Mouse (Mus musculus): ENCODE data around the gene Pik3ca. TPM values are rescaled to one million over a fixed set of nuclear protein-coding genes. Genes with fewer than 3 reads are reported as not detected.

The Pik3ca gene
- polyA plus RNA-seq (2015; fragmentation: Illumina TruSeq; extraction: RNeasy Lipid Tissue Mini Kit (QIAGEN cat#74804); ENCODE audit: low read depth, low replicate concordance), result 27.6 TPM

DNA sequence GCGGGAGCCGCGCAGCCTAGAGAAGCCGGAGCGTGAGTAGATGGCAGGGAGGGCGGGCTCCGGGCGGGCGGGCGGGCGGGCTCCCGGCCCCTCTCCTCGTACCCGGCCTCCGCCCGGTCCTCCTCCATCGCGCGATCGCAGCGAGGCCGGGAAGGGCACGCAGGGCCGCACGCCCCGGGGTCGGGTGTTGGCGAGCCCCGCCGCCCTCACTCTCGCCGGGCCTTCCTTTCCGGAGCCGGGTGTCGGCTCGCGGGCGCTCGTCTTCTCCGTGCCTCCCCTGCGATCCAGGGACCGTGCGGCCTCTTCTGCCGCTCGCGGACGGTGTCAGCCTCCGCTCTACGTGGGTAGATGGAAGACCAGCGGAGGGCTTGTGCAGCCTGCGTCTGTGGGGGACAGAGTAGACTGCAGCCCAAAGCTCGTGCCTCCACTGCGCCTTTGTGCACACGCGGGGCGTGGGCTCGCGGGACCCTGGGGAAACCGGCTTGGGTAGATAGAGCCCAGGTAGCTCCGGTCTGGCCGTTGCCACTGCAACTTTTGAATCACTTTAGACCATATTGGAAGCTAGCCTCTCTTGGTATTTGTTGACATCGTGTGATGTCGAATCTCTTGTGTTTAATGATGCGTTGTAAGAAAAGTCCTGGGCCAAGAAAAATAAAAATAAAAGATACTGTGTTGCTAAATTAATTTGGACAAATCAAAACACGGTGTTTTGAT, at the start of gene Pik3ca:
Gene Pik3ca (plus strand): TSS at position 211 of the 714 bp plus-strand sequence.

DNA sequence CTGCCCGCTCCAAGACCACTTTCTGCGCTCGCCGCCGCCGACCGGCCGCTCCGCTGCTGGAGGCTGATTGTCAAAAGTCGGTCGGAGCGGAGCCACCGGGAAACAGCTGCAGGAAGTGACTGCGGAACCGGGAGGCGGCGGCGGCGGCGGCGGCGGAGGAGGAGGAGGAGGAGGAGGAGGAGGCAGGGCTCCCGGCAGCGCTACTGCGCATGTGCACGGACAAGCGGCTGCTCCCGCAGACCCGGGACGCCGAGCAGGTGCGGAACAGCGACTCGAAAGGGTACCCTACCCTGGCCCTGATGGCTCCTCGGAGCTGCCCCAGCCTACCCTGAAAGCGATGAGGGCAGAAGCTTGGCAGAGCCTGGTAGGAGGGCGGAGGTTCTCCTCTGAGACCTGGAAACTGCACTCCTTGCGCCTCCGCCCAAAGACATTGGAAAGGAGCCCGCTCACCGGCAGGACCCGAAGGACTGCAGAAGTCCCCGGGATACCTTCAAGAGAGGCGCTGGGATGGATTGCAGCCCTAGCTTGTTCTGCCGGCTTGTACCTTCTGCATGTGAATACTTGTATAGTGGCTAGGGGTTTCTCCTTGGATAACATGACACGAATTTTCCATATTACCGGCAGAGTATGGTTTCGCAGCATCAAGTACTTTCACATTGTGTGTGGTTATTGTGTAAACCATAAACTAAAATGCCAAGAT, 31.8 kb upstream of the Pik3ca start, which contains the start of gene Zmat3:
Gene Zmat3 (minus strand): TSS at position 469 of the 700 bp plus-strand sequence.

DNA sequence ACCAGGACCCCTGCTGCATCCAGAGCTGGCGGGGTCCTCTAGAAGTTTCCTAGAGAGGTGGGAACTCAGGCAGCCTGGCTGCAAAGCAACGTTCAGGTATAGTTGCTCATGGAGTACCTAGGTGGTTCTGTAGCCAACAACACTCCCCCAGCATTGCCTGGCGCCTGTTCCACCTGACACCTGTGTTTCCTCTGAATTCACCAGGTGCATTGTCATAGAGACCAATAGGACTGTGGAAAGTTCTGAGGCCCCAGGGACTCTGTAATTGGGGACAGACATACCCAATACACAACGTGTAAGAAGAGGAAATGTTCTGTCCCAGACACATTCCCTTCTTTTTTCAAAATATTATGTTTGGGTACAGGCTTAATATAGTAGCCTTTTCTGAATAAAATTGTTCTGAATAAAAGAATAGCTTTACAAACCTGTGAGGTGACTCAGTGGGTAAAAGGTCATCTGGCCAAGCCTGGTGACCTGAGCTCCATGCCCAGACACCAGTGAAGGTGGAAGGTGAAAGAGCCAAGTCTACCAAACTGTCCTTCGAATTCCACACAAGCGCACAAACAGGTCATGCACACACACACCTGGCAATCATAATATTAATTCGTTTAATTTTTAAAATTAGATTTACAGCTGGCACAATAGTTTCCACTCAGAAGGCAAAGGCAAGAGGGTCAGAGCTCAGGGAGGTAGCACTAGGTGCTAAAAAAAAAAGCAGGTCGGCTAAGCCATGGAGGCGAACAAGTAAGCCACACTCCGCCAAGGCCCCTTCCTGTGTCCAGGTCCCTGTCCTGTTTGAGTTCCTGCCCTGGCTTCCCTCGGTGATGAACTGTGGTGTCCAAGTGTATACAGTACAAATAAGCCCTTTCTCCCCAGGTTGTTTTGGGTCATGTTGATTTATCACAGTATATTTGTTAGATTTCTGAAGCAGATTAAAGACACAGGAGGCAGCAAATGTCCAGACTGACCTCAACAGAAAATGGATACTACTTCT, 94.9 kb downstream of the Pik3ca start, which contains the start of gene Kcnmb3:
Gene Kcnmb3 (minus strand): TSS at position 135 of the 994 bp plus-strand sequence.

DNA sequence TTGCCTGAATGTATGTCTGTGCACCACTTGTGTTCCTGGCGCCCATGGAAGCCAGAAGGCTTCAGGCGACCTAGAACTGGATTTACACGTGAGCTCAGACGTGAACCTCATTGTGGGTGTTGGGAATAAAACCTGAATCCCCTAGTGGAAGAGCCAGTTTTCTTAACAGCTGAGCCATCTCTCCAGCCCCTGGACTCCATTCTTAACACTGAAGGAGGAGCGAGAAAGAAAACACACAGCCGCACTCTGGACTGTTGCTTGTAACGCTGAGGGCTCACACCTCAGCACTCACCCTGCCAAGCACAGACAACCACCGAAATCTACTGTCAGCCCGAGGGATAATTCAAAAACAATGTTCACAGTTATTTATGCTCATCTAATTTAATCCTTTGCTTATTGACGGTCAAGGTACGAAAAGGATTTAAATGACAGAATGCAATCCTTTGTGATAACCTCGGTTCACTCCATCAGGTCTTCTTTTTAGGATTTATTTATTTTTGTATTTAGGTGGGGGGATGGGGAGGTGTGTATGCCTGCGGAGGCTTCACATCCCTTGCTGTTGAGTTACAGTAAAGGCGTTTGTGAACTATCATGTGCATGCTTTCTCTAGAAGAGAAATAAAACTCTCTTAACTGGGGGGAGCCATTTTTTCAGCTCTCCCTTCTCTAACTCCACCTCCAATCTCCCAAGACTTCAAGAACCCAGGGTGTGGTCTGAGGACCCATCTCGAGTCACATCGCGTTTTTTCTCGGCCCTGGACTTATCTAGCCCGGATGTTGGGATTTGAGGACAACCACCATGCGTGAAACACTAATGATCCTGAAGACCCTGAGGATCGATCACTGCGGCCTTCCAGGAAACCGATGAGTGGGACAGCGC, 112.3 kb downstream of the Pik3ca start, which contains the start of gene Zfp639:
Gene Zfp639 (plus strand): TSS at position 764 of the 879 bp plus-strand sequence.

Other genes with a start within 250 kb of the Pik3ca start
- 28.7 TPM for gene Zmat3, start 31.7 kb upstream of the Pik3ca start, polyA plus RNA-seq (2015; fragmentation: Illumina TruSeq; extraction: RNeasy Lipid Tissue Mini Kit (QIAGEN cat#74804); ENCODE audit: low read depth, low replicate concordance)
- gene Kcnmb3, start 94.6 kb downstream of the Pik3ca start, polyA plus RNA-seq (2015; fragmentation: Illumina TruSeq; extraction: RNeasy Lipid Tissue Mini Kit (QIAGEN cat#74804); ENCODE audit: low read depth, low replicate concordance), result not detected
- 53.9 TPM for gene Zfp639, start 112.6 kb downstream of the Pik3ca start, polyA plus RNA-seq (2015; fragmentation: Illumina TruSeq; extraction: RNeasy Lipid Tissue Mini Kit (QIAGEN cat#74804); ENCODE audit: low read depth, low replicate concordance)
- 102 TPM for gene Mfn1, start 131.8 kb downstream of the Pik3ca start, polyA plus RNA-seq (2015; fragmentation: Illumina TruSeq; extraction: RNeasy Lipid Tissue Mini Kit (QIAGEN cat#74804); ENCODE audit: low read depth, low replicate concordance)
- gene Gnb4, start 218.9 kb downstream of the Pik3ca start, polyA plus RNA-seq (2015; fragmentation: Illumina TruSeq; extraction: RNeasy Lipid Tissue Mini Kit (QIAGEN cat#74804); ENCODE audit: low read depth, low replicate concordance), result 27.4 TPM